Mouse (Mus musculus) myocyte (in vitro differentiated cells): ENCODE measurements around the gene Cacna1e. TPM values are rescaled to one million over a fixed set of nuclear protein-coding genes. Genes with fewer than 3 reads are reported as not detected.

Source experiments
- H3K27me3 ChIP-seq: one replicate; pipeline ENCODE4 v1.6.1; 2011; ENCODE audit not compliant: control insufficient read depth, insufficient read depth, insufficient read length
- H3K36me3 ChIP-seq: one replicate; pipeline ENCODE4 v1.6.1; 2011; ENCODE audit not compliant: control insufficient read depth, insufficient read depth
- H3K4me2 ChIP-seq: one replicate; pipeline ENCODE4 v1.6.1; 2011; ENCODE audit warnings: low read depth, control low read depth
- H3K4me3 ChIP-seq: one replicate; pipeline ENCODE4 v1.5.1; 2011; ENCODE audit warnings: mild to moderate bottlenecking, control low read depth, moderate library complexity
- H3K79me2 ChIP-seq: one replicate; pipeline ENCODE4 v1.6.1; 2011; ENCODE audit not compliant: control insufficient read depth, insufficient read depth
- H3ac ChIP-seq: one replicate; pipeline ENCODE4 v1.6.1; 2011; ENCODE audit not compliant: control insufficient read depth, insufficient read length
- CEBPB ChIP-seq: IDR thresholded peaks from 2 replicates; pipeline ENCODE4 v1.6.1; 2011; ENCODE audit warnings: mild to moderate bottlenecking, moderate library complexity; ENCODE audit not compliant: poor library complexity, insufficient read depth, severe bottlenecking
- E2F4 ChIP-seq: IDR thresholded peaks from one replicate; pipeline ENCODE4 v1.6.1; 2011; ENCODE audit warnings: mild to moderate bottlenecking, control low read depth, moderate library complexity; ENCODE audit not compliant: insufficient read depth
- MAX ChIP-seq: IDR thresholded peaks from one replicate; pipeline ENCODE4 v1.6.1; 2011; ENCODE audit warnings: low read depth, mild to moderate bottlenecking, control low read depth
- MYOD1 ChIP-seq, 3 experiments: IDR thresholded peaks; one replicate each; pipeline ENCODE4 v1.6.1; 2011; ENCODE audit warnings: control low read depth in 2 of 3, low read depth in 2 of 3, mild to moderate bottlenecking in 2 of 3, moderate library complexity in 1 of 3; ENCODE audit not compliant: insufficient read length in 2 of 3, control insufficient read depth in 1 of 3
- MYOG ChIP-seq, 3 experiments: IDR thresholded peaks; one replicate each; pipeline ENCODE4 v1.6.1; 2011; ENCODE audit warnings: control low read depth in 2 of 3, low read depth in 2 of 3, mild to moderate bottlenecking in 2 of 3; ENCODE audit not compliant: insufficient read length in 2 of 3, control insufficient read depth in 1 of 3, insufficient read depth in 1 of 3
- POLR2A ChIP-seq: IDR thresholded peaks from one replicate; pipeline ENCODE4 v1.6.1; 2011; ENCODE audit warnings: low read depth, mild to moderate bottlenecking, control low read depth, moderate library complexity; ENCODE audit not compliant: insufficient read length
- POLR2AphosphoS2 ChIP-seq: IDR thresholded peaks from one replicate; pipeline ENCODE4 v1.6.1; 2011; ENCODE audit warnings: low read depth, control low read depth; ENCODE audit not compliant: insufficient read length
- REST ChIP-seq: IDR thresholded peaks from one replicate; pipeline ENCODE4 v1.6.1; 2011; ENCODE audit warnings: mild to moderate bottlenecking, control low read depth, moderate library complexity; ENCODE audit not compliant: insufficient read depth, insufficient read length
- SRF ChIP-seq: IDR thresholded peaks from one replicate; pipeline ENCODE4 v1.6.1; 2011; ENCODE audit warnings: low read depth; ENCODE audit not compliant: control insufficient read depth, insufficient read length
- TCF12 ChIP-seq: IDR thresholded peaks from one replicate; pipeline ENCODE4 v1.6.1; 2011; ENCODE audit warnings: mild to moderate bottlenecking, control low read depth; ENCODE audit not compliant: poor library complexity, insufficient read depth, severe bottlenecking
- TCF3 ChIP-seq: IDR thresholded peaks from one replicate; pipeline ENCODE4 v1.6.1; 2011; ENCODE audit warnings: low read depth, control low read depth; ENCODE audit not compliant: insufficient read length
- USF1 ChIP-seq: IDR thresholded peaks from one replicate; pipeline ENCODE4 v1.6.1; 2011; ENCODE audit warnings: low read depth, mild to moderate bottlenecking, control low read depth, moderate library complexity
- polyA plus RNA-seq: library from polyadenylated mRNA; unstranded; fragments of >200 nt; fragmentation: generic; extraction: Trizol; gene quantifications from one replicate; pipeline ENCODE4 v1.2.1, GENCODE M21; 2012; ENCODE audit warnings: missing spikeins

Gene Cacna1e
- polyA plus RNA-seq: not detected

GRCm38 (mm10) chr1:154884275-154885206 lies at the start of gene Cacna1e:
TSS of gene Cacna1e (minus strand) at chr1:154884501.
- no peak within 1 kb of the TSS for H3ac ChIP-seq
- no peaks in the 10 kb centered on the region for H3K79me2 ChIP-seq
- H3K27me3 ChIP-seq: peaks cover 52% of the 10 kb centered on the region
- no peak within 1 kb of the TSS for H3K4me3 ChIP-seq
- H3K4me2 ChIP-seq: no peak within 1 kb of the TSS
- H3K36me3 ChIP-seq: no peaks in the 10 kb centered on the region
- TF ChIP-seq MYOD1 (IDR thresholded peaks at IDR 0.05; ENCODE audit: control insufficient read depth in 1 of 3, insufficient read length in 2 of 3, low read depth in 2 of 3) (no peak), USF1 (no peak), POLR2AphosphoS2 (no peak), TCF3 (no peak), CEBPB (no peak), REST (no peak)

GRCm38 (mm10) chr1:154918406-154918805 lies 34.1 kb upstream of the Cacna1e start:
- no peak overlapping the region for H3K4me2 ChIP-seq
- H3K4me3 ChIP-seq: no peak overlapping the region
- TF ChIP-seq E2F4: no peak
- TF ChIP-seq POLR2AphosphoS2: no peak
- TF ChIP-seq USF1: no peak
- TF ChIP-seq TCF3: no peak
- TF ChIP-seq POLR2A: no peak
- no peak for TF ChIP-seq TCF12
- TF ChIP-seq CEBPB: no peak
- TF ChIP-seq MAX: no peak
- TF ChIP-seq MYOD1 (IDR thresholded peaks at IDR 0.05; ENCODE audit: control insufficient read depth in 1 of 3, insufficient read length in 2 of 3, low read depth in 2 of 3): no peak
- TF ChIP-seq MYOG (IDR thresholded peaks at IDR 0.05; ENCODE audit: control insufficient read depth in 1 of 3, insufficient read depth in 1 of 3, insufficient read length in 2 of 3, low read depth in 2 of 3): no peak
- TF ChIP-seq SRF: no peak
- no peak for TF ChIP-seq REST
- no peaks in the 10 kb centered on the region for H3K79me2 ChIP-seq
- no peaks in the 10 kb centered on the region for H3K36me3 ChIP-seq
- H3K27me3 ChIP-seq: no peaks in the 10 kb centered on the region
- H3ac ChIP-seq: no peak overlapping the region

- H3ac ChIP-seq: no peak overlapping the region
- no peaks in the 10 kb centered on the region for H3K79me2 ChIP-seq
- no peak for TF ChIP-seq MAX
- no peak for TF ChIP-seq REST
- H3K36me3 ChIP-seq: no peaks in the 10 kb centered on the region
- H3K4me2 ChIP-seq: no peak overlapping the region
- no peak overlapping the region for H3K4me3 ChIP-seq
- no peaks in the 10 kb centered on the region for H3K27me3 ChIP-seq
Observed at GRCm38 (mm10) chr1:154917438-154917837, 33.1 kb upstream of the Cacna1e start.

GRCm38 (mm10) chr1:154909554-154909953 lies 25.3 kb upstream of the Cacna1e start:
- Histone ChIP-seq H3K79me2 (no peaks in the 10 kb centered on the region), H3K27me3 (no peaks in the 10 kb centered on the region), H3K4me2 (no peak overlapping the region), H3K36me3 (no peaks in the 10 kb centered on the region), H3K4me3 (no peak overlapping the region), H3ac (no peak overlapping the region)
- TF ChIP-seq MYOG (IDR thresholded peaks at IDR 0.05; ENCODE audit: control insufficient read depth in 1 of 3, insufficient read depth in 1 of 3, insufficient read length in 2 of 3, low read depth in 2 of 3) (no peak), TCF3 (no peak), SRF (no peak)

GRCm38 (mm10) chr1:154897390-154897789 lies 13.1 kb upstream of the Cacna1e start:
- TF ChIP-seq E2F4: no peak
- no peak for TF ChIP-seq USF1
- TF ChIP-seq MYOG (IDR thresholded peaks at IDR 0.05; ENCODE audit: control insufficient read depth in 1 of 3, insufficient read depth in 1 of 3, insufficient read length in 2 of 3, low read depth in 2 of 3): no peak
- TF ChIP-seq TCF3: no peak
- TF ChIP-seq MAX: no peak
- TF ChIP-seq SRF: no peak
- no peak for TF ChIP-seq POLR2A
- TF ChIP-seq POLR2AphosphoS2: no peak
- no peak for TF ChIP-seq MYOD1 (IDR thresholded peaks at IDR 0.05; ENCODE audit: control insufficient read depth in 1 of 3, insufficient read length in 2 of 3, low read depth in 2 of 3)
- no peak for TF ChIP-seq TCF12
- no peak for TF ChIP-seq CEBPB
- TF ChIP-seq REST: no peak
- no peaks in the 10 kb centered on the region for H3K36me3 ChIP-seq
- no peaks in the 10 kb centered on the region for H3K27me3 ChIP-seq
- no peak overlapping the region for H3K4me3 ChIP-seq
- no peak overlapping the region for H3ac ChIP-seq
- H3K79me2 ChIP-seq: no peaks in the 10 kb centered on the region
- H3K4me2 ChIP-seq: no peak overlapping the region
